Mouse (Mus musculus) ES-E14 (cell line): ENCODE results near the gene Trim47. TPM values are rescaled to one million over a fixed set of nuclear protein-coding genes. Genes with fewer than 3 reads are reported as not detected.

Source experiments
- DNase-seq: peaks from one replicate; pipeline ENCODE4 v3.0.0-alpha.2; 2013; ENCODE audit warnings: low read depth, low spot score
- H3K27ac ChIP-seq: 2 replicates; pipeline ENCODE4 v1.5.1; 2012; ENCODE audit warnings: low read depth, mild to moderate bottlenecking, low read length, moderate library complexity, mixed read lengths; ENCODE audit not compliant: poor library complexity, insufficient read depth, severe bottlenecking
- H3K36me3 ChIP-seq: 2 replicates; pipeline ENCODE4 v1.6.1; 2012; ENCODE audit warnings: mild to moderate bottlenecking, low read length, moderate library complexity, mixed read lengths; ENCODE audit not compliant: control insufficient read depth, poor library complexity, insufficient read depth, severe bottlenecking
- H3K4me1 ChIP-seq, 2 experiments: fragments of 150-350 bp in 1 of 2; sonication (generic) in 1 of 2; 2 replicates each; pipeline ENCODE4 v1.6.1; 2012; ENCODE audit warnings: low read length in 2 of 2, mild to moderate bottlenecking in 1 of 2, mixed read lengths in 1 of 2; ENCODE audit not compliant: control insufficient read depth in 2 of 2, insufficient read depth in 2 of 2, poor library complexity in 1 of 2
- H3K4me3 ChIP-seq, 2 experiments: fragments of 150-350 bp in 1 of 2; sonication (generic) in 1 of 2; 2 replicates each; pipeline ENCODE4 v1.5.1; 2012; ENCODE audit warnings: low read length in 2 of 2, low read depth in 1 of 2, mild to moderate bottlenecking in 1 of 2, mixed read lengths in 1 of 2; ENCODE audit not compliant: insufficient read depth in 1 of 2, poor library complexity in 1 of 2, severe bottlenecking in 1 of 2
- H3K9ac ChIP-seq: 2 replicates; pipeline ENCODE4 v1.6.1; 2012; ENCODE audit warnings: low read depth, mild to moderate bottlenecking, low read length, mixed read lengths; ENCODE audit not compliant: poor library complexity, insufficient read depth, severe bottlenecking
- H3K9me3 ChIP-seq: fragments of 150-350 bp; sonication (generic); 2 replicates; pipeline ENCODE4 v1.6.1; 2012; ENCODE audit warnings: low read depth, mild to moderate bottlenecking, low read length; ENCODE audit not compliant: control insufficient read depth, insufficient read depth
- CHD2 ChIP-seq: IDR thresholded peaks from 2 replicates; pipeline ENCODE4 v1.6.1; 2014; ENCODE audit warnings: mild to moderate bottlenecking, low read depth, low read length, inconsistent platforms
- HCFC1 ChIP-seq: IDR thresholded peaks from 2 replicates; pipeline ENCODE4 v1.6.1; 2012; ENCODE audit warnings: low read length, inconsistent platforms, borderline replicate concordance; ENCODE audit not compliant: insufficient read depth
- MAFK ChIP-seq: IDR thresholded peaks from 2 replicates; pipeline ENCODE4 v1.6.1; 2014; ENCODE audit warnings: mild to moderate bottlenecking, low read depth, low read length, inconsistent platforms; ENCODE audit not compliant: insufficient read depth
- ZC3H11A ChIP-seq: IDR thresholded peaks from 2 replicates; pipeline ENCODE4 v1.6.1; 2012; ENCODE audit warnings: low read depth, mild to moderate bottlenecking, inconsistent platforms, low read length, borderline replicate concordance
- ZNF384 ChIP-seq: IDR thresholded peaks from 2 replicates; pipeline ENCODE4 v1.6.1; 2012; ENCODE audit warnings: low read depth, low read length, inconsistent platforms
- in situ Hi-C, 2 experiments: fragments of 600-800 bp; cut with MboI; formaldehyde crosslinking; loops; one replicate each; pipeline ENCODE4 v1.15.1; 2025; ENCODE audit warnings: low sequenced_read_pairs in 2 of 2, inconsistent platforms in 1 of 2; ENCODE audit not compliant: unreplicated experiment in 2 of 2
- total RNA-seq: library from RNA; depleted of rRNA; stranded (reverse); fragments of 300-350 nt; gene quantifications from 2 replicates; pipeline ENCODE4 v1.2.3, GENCODE M21; 2012

The Trim47 gene
- total RNA-seq, 1 experiment: 3.3 TPM

DNA sequence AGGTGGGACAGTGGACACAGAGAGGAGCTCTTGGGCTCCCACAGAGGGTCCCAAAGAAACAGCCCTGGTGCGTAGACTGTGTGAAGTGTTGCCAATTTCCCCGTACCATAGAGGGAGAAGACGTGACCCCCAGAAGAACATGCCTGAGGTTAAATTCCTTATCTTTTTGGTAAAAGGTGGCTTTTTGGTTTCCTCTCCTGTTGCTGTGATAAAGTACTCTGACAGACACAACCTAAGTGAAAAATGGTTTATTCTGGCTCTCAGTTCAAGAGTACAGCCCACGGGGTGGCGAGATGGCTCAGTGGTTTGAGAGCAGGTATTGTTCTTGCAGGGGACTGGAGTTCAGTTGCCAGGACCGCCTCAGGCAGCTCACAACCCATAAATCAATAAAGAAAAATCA lies 27.5 kb downstream of the Trim47 start:
- Histone ChIP-seq H3K27ac (no peak overlapping the region), H3K9ac (no peak overlapping the region), H3K36me3 (no peaks in the 10 kb centered on the region), H3K9me3 (no peaks in the 10 kb centered on the region), H3K4me3 (no peak overlapping the region), H3K4me1 (peaks cover 6 to 11% of the 10 kb centered on the region in 2 experiments)
- in situ Hi-C loops: no loop called here
- no peak for DNase-seq
- TF ChIP-seq ZNF384: no peak
- no peak for TF ChIP-seq CHD2
- no peak for TF ChIP-seq ZC3H11A
- no peak for TF ChIP-seq MAFK
- TF ChIP-seq HCFC1: no peak

DNA sequence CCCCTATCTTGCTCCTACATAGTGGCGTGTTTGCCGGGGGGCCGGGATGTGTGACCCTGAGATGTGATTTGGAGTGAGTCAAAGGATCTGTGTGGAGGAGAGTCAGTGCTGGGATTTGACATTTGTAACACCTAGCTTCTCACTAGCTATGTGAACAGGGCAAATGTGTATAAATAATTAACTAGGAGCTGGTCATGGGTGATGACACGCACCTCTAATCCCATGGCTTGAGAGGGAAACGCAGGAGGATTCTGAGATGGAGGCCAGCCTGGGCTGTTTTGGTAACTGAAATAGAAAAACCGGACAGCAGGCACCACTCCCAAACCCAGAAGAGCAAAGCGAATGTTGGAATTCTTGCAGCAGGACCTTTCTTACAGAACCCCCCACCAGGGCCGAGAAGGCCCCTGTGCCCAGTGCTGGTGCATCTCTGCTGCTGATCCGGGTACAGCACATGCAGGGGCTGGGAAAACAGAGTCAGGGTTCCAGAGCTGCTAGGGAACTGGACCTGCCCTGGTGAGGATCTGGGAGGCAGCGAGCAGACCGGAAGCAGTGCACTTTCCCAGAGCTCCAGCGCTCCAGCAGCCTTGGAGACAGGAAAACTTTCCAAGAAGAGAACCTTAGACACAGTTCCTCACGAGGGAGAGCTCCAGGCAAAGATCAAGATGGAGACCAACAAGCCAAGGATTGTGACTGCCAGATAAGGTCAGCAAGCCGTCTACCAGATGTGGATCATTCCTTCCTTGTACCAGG lies 28.1 kb downstream of the Trim47 start:
- Histone ChIP-seq H3K36me3 (no peaks in the 10 kb centered on the region), H3K4me1 (peaks cover 4 to 9% of the 10 kb centered on the region in 2 experiments; a peak in 3 of 4 replicates), H3K27ac (no peak overlapping the region), H3K9ac (no peak overlapping the region), H3K4me3 (no peak overlapping the region), H3K9me3 (no peaks in the 10 kb centered on the region)
- TF ChIP-seq HCFC1 (no peak), CHD2 (no peak), MAFK (no peak), ZC3H11A (no peak), ZNF384 (no peak)
- no peak for DNase-seq
- in situ Hi-C loops: no loop called here

DNA sequence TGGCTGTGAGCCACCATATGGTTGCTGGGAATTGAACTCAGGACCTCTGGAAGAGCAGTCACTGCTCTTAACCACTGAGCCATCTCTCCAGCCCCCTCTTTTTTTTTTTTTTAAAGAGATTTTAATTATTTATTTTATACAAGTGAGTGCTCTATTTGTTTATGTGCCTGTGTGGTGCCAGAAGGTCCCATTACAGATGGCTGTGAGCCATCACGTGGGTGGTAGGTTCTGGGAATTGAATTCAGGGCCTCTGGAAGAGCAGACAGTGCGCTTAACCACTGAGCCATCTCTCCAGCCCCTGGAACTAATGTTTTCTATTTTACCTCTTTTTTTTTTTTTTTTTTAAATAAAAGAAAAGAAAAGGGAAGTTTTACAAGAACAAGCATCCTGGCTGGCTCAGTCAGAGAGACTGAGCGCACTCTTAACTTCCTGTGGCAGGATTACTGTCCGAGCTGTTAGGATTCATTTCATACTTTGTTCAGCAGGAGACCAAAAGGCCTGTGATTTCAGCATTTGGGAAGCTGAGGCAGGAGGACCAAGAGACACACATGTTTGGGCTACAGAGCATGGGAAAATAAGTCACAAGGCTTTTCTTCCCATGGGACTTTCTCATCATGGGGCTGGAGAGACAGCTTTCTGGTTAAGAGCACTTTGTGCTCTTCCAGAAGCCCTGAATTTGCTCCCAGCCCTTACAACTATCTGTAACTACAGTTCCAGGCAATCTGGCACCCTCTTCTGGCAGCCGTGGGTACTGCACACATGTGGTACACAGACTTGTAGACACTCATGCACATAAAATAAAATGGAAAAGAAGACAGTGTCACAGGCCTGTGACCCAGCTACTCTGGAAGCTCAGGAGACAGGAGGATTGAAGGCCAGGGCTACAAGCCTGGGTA lies 30.5 kb downstream of the Trim47 start:
- Histone ChIP-seq H3K9me3 (no peaks in the 10 kb centered on the region), H3K27ac (no peak overlapping the region), H3K4me1 (peaks cover 2 to 8% of the 10 kb centered on the region in 2 experiments; a peak in 3 of 4 replicates), H3K36me3 (no peaks in the 10 kb centered on the region), H3K9ac (no peak overlapping the region), H3K4me3 (no peak overlapping the region)
- in situ Hi-C loops: no loop called here
- no peak for TF ChIP-seq ZC3H11A
- TF ChIP-seq ZNF384: peak; percentile 10; the same call in 1 of the 2 replicates
- DNase-seq: peak; percentile 96

DNA sequence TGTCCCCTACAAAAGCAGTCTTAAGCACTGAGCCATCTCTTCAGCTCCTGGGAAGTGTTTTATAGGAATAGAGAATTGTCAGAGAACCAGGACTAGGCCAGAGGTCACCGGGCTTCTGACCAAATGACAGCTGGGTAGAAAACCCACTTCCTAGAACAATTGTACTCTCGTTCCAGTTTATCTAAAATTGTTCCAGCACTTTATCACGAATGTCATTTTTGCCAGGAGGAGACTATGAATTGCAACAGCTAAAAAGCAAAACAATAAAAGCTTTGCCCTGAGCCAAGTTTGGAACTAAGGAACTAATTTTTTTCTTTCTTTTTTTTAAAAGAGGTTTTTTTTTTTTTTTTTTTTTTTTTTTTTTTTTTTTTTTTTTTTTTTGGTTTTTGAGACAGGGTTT lies 31.4 kb downstream of the Trim47 start:
- H3K27ac ChIP-seq: no peak overlapping the region
- H3K4me3 ChIP-seq: no peak overlapping the region
- no peak for DNase-seq
- H3K9ac ChIP-seq: no peak overlapping the region
- in situ Hi-C loops: no loop called here
- TF ChIP-seq ZNF384 (peak; percentile 90), HCFC1 (no peak)
- H3K9me3 ChIP-seq: no peaks in the 10 kb centered on the region
- H3K4me1 ChIP-seq: peaks cover 0 to 8% of the 10 kb centered on the region in 2 experiments; a peak in 2 of 4 replicates
- no peaks in the 10 kb centered on the region for H3K36me3 ChIP-seq
